Mouse (Mus musculus): ENCODE measurements around the gene Prrc2b. TPM values are rescaled to one million over a fixed set of nuclear protein-coding genes. Genes with fewer than 3 reads are reported as not detected.

Prrc2b gene
- polyA plus RNA-seq, 1 experiment from 2014 or later, result 76.8 TPM

- H3K9me3 ChIP-seq (ENCODE audit: low read depth, low read length), result no peaks in the 10 kb centered on the region
- H3K4me1 ChIP-seq (ENCODE audit: insufficient read depth), result no peaks in the 10 kb centered on the region
- DNase-seq, result no peak
- TF ChIP-seq CTCF (IDR thresholded peaks at IDR 0.05; ENCODE audit: low read depth), result no peak
- no peaks in the 10 kb centered on the region for H3K36me3 ChIP-seq (ENCODE audit: insufficient read depth)
- no peak overlapping the region for H3K9ac ChIP-seq
- no peak overlapping the region for H3K4me3 ChIP-seq (ENCODE audit: low read depth, low read length)
- WGBS, result 44% methylated on average over 2 of the region's 2 CpGs
- H3K4me2 ChIP-seq, result no peak overlapping the region
- no peak overlapping the region for H3K27ac ChIP-seq (ENCODE audit: low read depth)
- no peak for ATAC-seq (ENCODE audit: insufficient read depth)
- no peaks in the 10 kb centered on the region for H3K27me3 ChIP-seq (ENCODE audit: insufficient read depth, low read length)
Observed at GRCm38 (mm10) chr2:32112548-32112947, 38.3 kb upstream of the Prrc2b start.

DNA sequence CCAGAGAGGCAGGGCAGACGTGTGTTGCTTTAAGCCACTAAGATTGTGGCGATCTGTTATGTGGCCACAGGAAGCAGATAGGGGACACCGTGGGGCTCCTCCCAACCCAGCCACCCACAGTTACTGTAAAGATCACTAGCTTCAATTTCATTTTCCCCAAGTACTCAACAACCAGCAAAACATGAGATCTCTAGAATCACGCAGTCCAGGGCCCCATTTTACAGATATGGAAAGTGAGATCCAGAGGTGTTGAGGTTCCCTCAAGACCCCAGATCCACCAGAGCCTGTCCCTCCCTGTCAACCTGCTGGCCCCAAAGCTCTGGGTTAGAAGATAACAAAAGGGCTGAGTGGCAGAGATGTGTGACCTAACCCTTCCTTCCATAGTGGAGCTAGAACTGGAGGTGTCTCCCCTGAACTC lies 35.0 kb upstream of the Prrc2b start:
- H3K9ac ChIP-seq, result no peak overlapping the region
- H3K9me3 ChIP-seq (ENCODE audit: low read depth, low read length), result no peaks in the 10 kb centered on the region
- H3K4me2 ChIP-seq, result no peak overlapping the region
- 82% methylated on average over 4 of the region's 4 CpGs for WGBS
- ATAC-seq (ENCODE audit: insufficient read depth), result no peak
- no peaks in the 10 kb centered on the region for H3K27me3 ChIP-seq (ENCODE audit: insufficient read depth, low read length)
- H3K36me3 ChIP-seq (ENCODE audit: insufficient read depth), result no peaks in the 10 kb centered on the region
- no peaks in the 10 kb centered on the region for H3K4me1 ChIP-seq (ENCODE audit: insufficient read depth)
- H3K4me3 ChIP-seq (ENCODE audit: low read depth, low read length), result no peak overlapping the region
- DNase-seq, result no peak
- no peak overlapping the region for H3K27ac ChIP-seq (ENCODE audit: low read depth)
- no peak for TF ChIP-seq CTCF (IDR thresholded peaks at IDR 0.05; ENCODE audit: low read depth)

GRCm38 (mm10) chr2:32119802-32120750 lies 30.8 kb upstream of the Prrc2b start:
- Histone ChIP-seq H3K36me3 (ENCODE audit: insufficient read depth) (no peaks in the 10 kb centered on the region), H3K27ac (ENCODE audit: low read depth) (no peak overlapping the region), H3K9me3 (ENCODE audit: low read depth, low read length) (no peaks in the 10 kb centered on the region), H3K4me3 (ENCODE audit: low read depth, low read length) (no peak overlapping the region), H3K9ac (no peak overlapping the region), H3K4me2 (no peak overlapping the region), H3K4me1 (ENCODE audit: insufficient read depth) (no peaks in the 10 kb centered on the region), H3K27me3 (ENCODE audit: insufficient read depth, low read length) (no peaks in the 10 kb centered on the region)
- DNase-seq, result no peak
- no peak for TF ChIP-seq CTCF (IDR thresholded peaks at IDR 0.05; ENCODE audit: low read depth)
- ATAC-seq (ENCODE audit: insufficient read depth), result no peak
- 86% methylated on average over 20 of the region's 20 CpGs for WGBS

DNA sequence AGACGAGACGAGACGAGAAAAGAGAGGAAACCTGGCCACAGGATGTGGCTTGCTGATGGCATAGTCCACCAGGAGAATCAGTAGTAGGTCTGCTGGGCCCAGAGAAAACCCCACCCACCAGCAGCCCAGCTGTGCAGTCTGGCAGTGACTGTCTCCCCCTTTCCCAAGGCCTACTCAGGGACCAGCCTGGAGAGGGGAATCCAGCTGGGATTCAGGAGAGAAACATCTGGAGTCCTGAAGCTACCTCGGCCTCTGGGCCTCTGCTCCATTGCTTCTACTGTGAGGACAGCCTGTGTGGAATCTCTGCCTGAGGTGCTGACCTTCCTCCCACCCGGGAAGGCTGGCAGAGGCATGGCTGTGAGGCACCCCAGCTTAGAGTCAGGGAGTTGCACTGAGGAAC lies 29.7 kb upstream of the Prrc2b start:
- no peak for TF ChIP-seq CTCF (IDR thresholded peaks at IDR 0.05; ENCODE audit: low read depth)
- no peak for DNase-seq
- H3K4me2 ChIP-seq, result no peak overlapping the region
- no peak overlapping the region for H3K4me3 ChIP-seq (ENCODE audit: low read depth, low read length)
- no peaks in the 10 kb centered on the region for H3K36me3 ChIP-seq (ENCODE audit: insufficient read depth)
- no peaks in the 10 kb centered on the region for H3K27me3 ChIP-seq (ENCODE audit: insufficient read depth, low read length)
- H3K4me1 ChIP-seq (ENCODE audit: insufficient read depth), result no peaks in the 10 kb centered on the region
- ATAC-seq (ENCODE audit: insufficient read depth), result no peak
- WGBS, result 66% methylated on average over 5 of the region's 5 CpGs
- H3K27ac ChIP-seq (ENCODE audit: low read depth), result no peak overlapping the region
- H3K9me3 ChIP-seq (ENCODE audit: low read depth, low read length), result no peaks in the 10 kb centered on the region
- H3K9ac ChIP-seq, result no peak overlapping the region

GRCm38 (mm10) chr2:32121785-32122184 lies 29.1 kb upstream of the Prrc2b start:
- no peak overlapping the region for H3K4me2 ChIP-seq
- H3K4me3 ChIP-seq (ENCODE audit: low read depth, low read length), result no peak overlapping the region
- no peak for TF ChIP-seq CTCF (IDR thresholded peaks at IDR 0.05; ENCODE audit: low read depth)
- no peak for ATAC-seq (ENCODE audit: insufficient read depth)
- WGBS, result 68% methylated on average over 2 of the region's 2 CpGs
- H3K9ac ChIP-seq, result no peak overlapping the region
- DNase-seq, result no peak
- no peaks in the 10 kb centered on the region for H3K4me1 ChIP-seq (ENCODE audit: insufficient read depth)
- no peaks in the 10 kb centered on the region for H3K36me3 ChIP-seq (ENCODE audit: insufficient read depth)
- no peaks in the 10 kb centered on the region for H3K27me3 ChIP-seq (ENCODE audit: insufficient read depth, low read length)
- no peaks in the 10 kb centered on the region for H3K9me3 ChIP-seq (ENCODE audit: low read depth, low read length)
- H3K27ac ChIP-seq (ENCODE audit: low read depth), result no peak overlapping the region

DNA sequence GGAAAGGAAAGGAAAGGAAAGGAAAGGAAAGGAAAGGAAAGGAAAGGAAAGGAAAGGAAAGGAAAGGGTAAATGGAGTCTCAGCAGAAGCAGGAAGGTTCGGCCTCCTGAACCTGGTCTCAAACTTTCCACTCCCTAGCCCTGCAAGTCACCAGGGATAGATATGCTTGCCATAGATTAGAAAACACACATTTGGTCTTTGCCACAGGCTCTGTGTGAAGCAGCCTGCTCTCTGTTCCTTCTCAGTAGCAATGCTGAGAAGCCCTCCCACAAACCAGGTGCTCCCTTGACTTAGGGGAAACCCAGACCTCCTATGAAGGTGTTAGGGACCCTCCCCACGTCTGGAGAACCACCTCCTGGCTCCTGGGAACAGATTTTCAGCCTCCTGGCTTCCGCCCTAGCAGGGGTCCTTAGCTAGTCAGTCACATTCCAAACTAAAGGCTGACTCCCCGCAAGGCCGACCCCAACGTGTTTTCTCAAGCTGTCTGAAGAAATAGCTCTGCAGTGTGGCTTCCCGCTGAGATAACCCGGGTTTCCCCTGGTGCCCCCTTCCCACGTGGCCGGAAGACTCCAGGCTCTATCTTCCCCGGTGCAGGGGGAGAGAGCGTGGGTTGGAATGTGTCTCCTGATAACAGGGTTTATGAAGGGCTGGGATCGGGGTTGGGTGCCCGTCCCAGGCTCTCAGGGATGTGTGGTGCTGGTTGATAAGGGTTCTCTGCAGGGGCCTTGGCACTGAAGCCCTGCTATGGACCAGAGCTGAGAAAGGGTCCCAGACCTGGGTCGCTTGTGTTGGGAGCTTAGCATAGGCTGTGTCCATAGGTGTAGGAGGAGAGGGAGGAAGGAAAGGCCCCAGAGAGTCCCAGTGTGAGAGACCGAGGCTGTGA lies 23.0 kb upstream of the Prrc2b start:
- Histone ChIP-seq H3K27ac (ENCODE audit: low read depth) (peak overlapping the region; percentile 48), H3K9me3 (ENCODE audit: low read depth, low read length) (no peaks in the 10 kb centered on the region), H3K9ac (no peak overlapping the region), H3K4me3 (ENCODE audit: low read depth, low read length) (no peak overlapping the region), H3K36me3 (ENCODE audit: insufficient read depth) (no peaks in the 10 kb centered on the region), H3K27me3 (ENCODE audit: insufficient read depth, low read length) (no peaks in the 10 kb centered on the region), H3K4me1 (ENCODE audit: insufficient read depth) (no peaks in the 10 kb centered on the region), H3K4me2 (peak overlapping the region; percentile 2; the same call in 1 of the 2 replicates)
- peak; percentile 19 for DNase-seq
- no peak for TF ChIP-seq CTCF (IDR thresholded peaks at IDR 0.05; ENCODE audit: low read depth)
- peak; percentile 74 for ATAC-seq (ENCODE audit: insufficient read depth)
- 11% methylated on average over 16 of the region's 16 CpGs for WGBS

GRCm38 (mm10) chr2:32128536-32128841 lies 22.4 kb upstream of the Prrc2b start:
- Histone ChIP-seq H3K4me3 (ENCODE audit: low read depth, low read length) (no peak overlapping the region), H3K4me2 (no peak overlapping the region), H3K36me3 (ENCODE audit: insufficient read depth) (no peaks in the 10 kb centered on the region), H3K9ac (no peak overlapping the region), H3K9me3 (ENCODE audit: low read depth, low read length) (no peaks in the 10 kb centered on the region), H3K4me1 (ENCODE audit: insufficient read depth) (no peaks in the 10 kb centered on the region), H3K27me3 (ENCODE audit: insufficient read depth, low read length) (no peaks in the 10 kb centered on the region), H3K27ac (ENCODE audit: low read depth) (no peak overlapping the region)
- no peak for TF ChIP-seq CTCF (IDR thresholded peaks at IDR 0.05; ENCODE audit: low read depth)
- DNase-seq (no peak), ATAC-seq (ENCODE audit: insufficient read depth) (no peak)
- WGBS, result 75% methylated on average over 5 of the region's 5 CpGs
